Mouse (Mus musculus): ENCODE results near the gene Tubb3.
A peak's percentile ranks its signal among the peaks of the same experiment; 100 is the strongest.

GRCm38 (mm10) chr8:123406786-123407185 is 4.4 kb upstream of the Tubb3 start, which contains the start of gene Mc1r:
- TF ChIP-seq POLR2A (IDR thresholded peaks at IDR 0.05; ENCODE audit: borderline replicate concordance, extremely low read depth, low read depth, low read length) (no peak), CTCF (IDR thresholded peaks at IDR 0.05; ENCODE audit: insufficient read depth, low read length) (peak; percentile 86)
